Mouse (Mus musculus): Measurements from ENCODE around the gene Rad51d.

DNA sequence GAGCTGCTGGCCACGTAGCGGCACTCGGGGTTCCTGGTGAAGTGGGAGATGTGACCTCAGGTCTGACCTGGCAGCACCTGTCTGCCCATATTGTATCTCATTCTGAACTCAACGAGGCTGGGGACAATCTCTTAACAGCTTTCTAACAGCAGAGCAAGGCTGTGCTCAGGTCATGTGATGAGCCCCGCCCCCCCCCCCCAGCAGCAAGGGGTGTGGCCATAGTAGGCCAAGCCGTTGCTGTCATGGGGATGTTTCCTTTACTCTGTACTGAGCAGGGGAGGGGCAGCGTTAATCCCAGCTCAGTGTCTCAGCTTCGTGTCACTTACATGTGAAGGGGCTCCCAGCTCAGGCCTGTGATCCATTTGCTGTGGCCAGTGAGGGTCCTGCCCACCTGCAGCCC lies 14.5 kb upstream of the Rad51d start:
- TF ChIP-seq EP300 (IDR thresholded peaks at IDR 0.05; ENCODE audit: low read depth) (no peak), CTCF (IDR thresholded peaks at IDR 0.05; ENCODE audit: low read depth) (no peak)

Measured in liver, postnatal 0 days (tissue).